Mouse (Mus musculus) kidney, embryonic 15.5 days (tissue): ENCODE data around the gene H2-D1. TPM values are rescaled to one million over a fixed set of nuclear protein-coding genes. Genes with fewer than 3 reads are reported as not detected.
A peak's percentile ranks its signal among the peaks of the same experiment; 100 is the strongest.
"Not testable (repeated sequence)": the region's sequence is repeated elsewhere in the genome, so short reads cannot be mapped to it uniquely, and the experiment has no call there.

Experiments used
- ATAC-seq: fragments of 200-750 bp; cut with Nextera tagmentation; replicated peaks from 2 replicates; pipeline ENCODE4 v1.8.0; 2017; ENCODE audit warnings: moderate TSS enrichment; ENCODE audit not compliant: low FRiP score
- H3K27ac ChIP-seq: fragments of 300-500 bp; sonication (generic); 2 replicates; pipeline ENCODE4 v1.5.1; 2015; ENCODE audit warnings: mild to moderate bottlenecking, inconsistent platforms
- H3K27me3 ChIP-seq: fragments of 300-500 bp; sonication (generic); 2 replicates; pipeline ENCODE4 v1.6.1; 2015; ENCODE audit warnings: inconsistent platforms
- H3K36me3 ChIP-seq: fragments of 300-500 bp; sonication (generic); 2 replicates; pipeline ENCODE4 v1.6.1; 2015; ENCODE audit warnings: inconsistent platforms
- H3K4me1 ChIP-seq: fragments of 300-500 bp; sonication (generic); 2 replicates; pipeline ENCODE4 v1.6.1; 2015; ENCODE audit warnings: inconsistent platforms
- H3K4me2 ChIP-seq: fragments of 300-500 bp; sonication (generic); 2 replicates; pipeline ENCODE4 v1.6.1; 2015; ENCODE audit warnings: moderate library complexity, mild to moderate bottlenecking, inconsistent platforms
- H3K4me3 ChIP-seq: fragments of 300-500 bp; sonication (generic); replicated peaks from 2 replicates; pipeline ENCODE4 v1.5.1; 2015; ENCODE audit warnings: mild to moderate bottlenecking, inconsistent platforms
- H3K9ac ChIP-seq: fragments of 300-500 bp; sonication (generic); 2 replicates; pipeline ENCODE4 v1.6.1; 2015; ENCODE audit warnings: mild to moderate bottlenecking, inconsistent platforms
- H3K9me3 ChIP-seq: fragments of 300-500 bp; sonication (generic); replicated peaks from 2 replicates; pipeline ENCODE4 v1.6.1; 2016; ENCODE audit warnings: inconsistent platforms
- WGBS: fragments of 180-500 bp; shearing (Covaris S2); methylation state at CpG from one replicate; pipeline ENCODE4 v1.1.7; 2015; ENCODE audit warnings: mixed read lengths; 5-methylcytosine and 5-hydroxymethylcytosine counted together
- microRNA-seq: library from miRNA; unstranded; fragments of <30 nt; microRNA quantifications from one replicate; pipeline ENCODE4, GENCODE M21; 2016
- polyA plus RNA-seq: library from polyadenylated mRNA; unstranded; fragments of >200 nt; fragmentation: Nextera tagmentation; extraction: Ambion mirVana; gene quantifications from 2 replicates; pipeline ENCODE4 v1.2.1, GENCODE M21; 2015

The H2-D1 gene
- polyA plus RNA-seq, 1 experiment from 2014 or later: 64.5 TPM

DNA sequence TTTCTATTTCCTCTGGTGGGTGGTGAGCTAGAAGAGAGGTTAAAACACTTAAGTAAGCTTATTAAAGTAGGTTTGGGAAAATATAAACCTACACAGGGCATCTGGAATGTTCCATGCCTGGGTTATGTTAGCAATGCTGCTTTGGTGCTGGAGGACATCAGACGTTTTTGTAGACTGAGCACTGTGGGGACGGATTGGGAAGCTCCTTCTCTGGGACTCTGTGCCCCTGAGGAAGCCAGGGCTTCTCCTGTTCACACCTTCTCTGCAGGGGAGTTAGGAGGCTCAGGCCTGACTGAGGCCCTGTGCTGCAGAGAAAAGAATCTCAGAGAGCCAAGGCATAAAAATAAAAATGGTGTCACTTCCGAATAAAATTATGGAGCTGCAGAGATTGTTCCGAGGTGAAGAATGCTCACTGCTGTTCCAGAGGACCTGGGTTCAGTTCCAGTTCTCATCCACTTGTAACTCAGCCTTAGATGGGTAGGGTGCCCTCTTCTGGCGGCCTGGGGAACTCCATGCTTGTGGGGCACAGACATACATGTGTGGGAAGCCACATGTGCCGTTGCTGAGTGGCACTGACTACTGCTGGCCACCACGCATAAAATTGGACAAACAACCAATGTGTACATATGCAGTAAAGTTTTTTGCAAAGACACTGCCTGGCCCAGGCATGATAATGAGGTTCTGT, 37.9 kb downstream of the H2-D1 start:
- 85% methylated on average over 7 of the region's 7 CpGs for WGBS
- H3K36me3 ChIP-seq, ATAC-seq, H3K4me2 ChIP-seq, H3K27ac ChIP-seq, H3K4me3 ChIP-seq, H3K9me3 ChIP-seq, H3K27me3 ChIP-seq, H3K9ac ChIP-seq, H3K4me1 ChIP-seq: not testable (repeated sequence)

DNA sequence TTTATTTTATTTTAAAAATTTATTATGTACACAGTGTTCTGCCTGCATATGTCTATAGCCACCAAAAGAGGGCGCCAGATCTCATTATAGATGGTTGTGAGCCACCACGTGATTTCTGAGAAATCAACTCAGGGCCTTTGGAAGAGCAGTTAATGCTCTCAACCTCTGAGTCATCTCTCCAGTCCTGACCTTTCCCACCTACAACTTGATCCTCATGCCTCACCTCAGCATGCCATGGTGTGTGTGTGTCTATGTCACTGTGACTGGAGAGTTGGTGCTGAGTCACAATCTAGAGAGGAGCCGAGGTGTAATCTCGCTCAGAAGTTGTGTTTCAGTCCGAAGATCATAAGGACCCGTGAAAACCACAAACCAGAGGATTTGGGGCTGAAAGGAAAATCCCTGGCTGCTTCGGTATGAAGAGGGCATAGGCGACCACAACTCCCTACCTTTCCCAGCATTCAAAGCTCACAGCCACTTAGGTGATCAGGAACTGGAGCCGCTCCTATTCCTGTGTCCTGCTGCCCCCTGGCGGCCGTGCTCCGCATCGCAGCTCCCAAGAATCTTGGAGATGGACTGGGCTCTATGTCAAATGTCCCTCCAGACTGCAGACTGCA, 39.2 kb downstream of the H2-D1 start:
- Histone ChIP-seq H3K4me1 (no peaks in the 10 kb centered on the region), H3K9me3 (no peaks in the 10 kb centered on the region), H3K4me2 (no peak overlapping the region), H3K27me3 (no peaks in the 10 kb centered on the region), H3K27ac (no peak overlapping the region), H3K4me3 (no peak overlapping the region), H3K9ac (no peak overlapping the region), H3K36me3 (no peaks in the 10 kb centered on the region)
- 28% methylated on average over 13 of the region's 13 CpGs for WGBS
- no peak for ATAC-seq

DNA sequence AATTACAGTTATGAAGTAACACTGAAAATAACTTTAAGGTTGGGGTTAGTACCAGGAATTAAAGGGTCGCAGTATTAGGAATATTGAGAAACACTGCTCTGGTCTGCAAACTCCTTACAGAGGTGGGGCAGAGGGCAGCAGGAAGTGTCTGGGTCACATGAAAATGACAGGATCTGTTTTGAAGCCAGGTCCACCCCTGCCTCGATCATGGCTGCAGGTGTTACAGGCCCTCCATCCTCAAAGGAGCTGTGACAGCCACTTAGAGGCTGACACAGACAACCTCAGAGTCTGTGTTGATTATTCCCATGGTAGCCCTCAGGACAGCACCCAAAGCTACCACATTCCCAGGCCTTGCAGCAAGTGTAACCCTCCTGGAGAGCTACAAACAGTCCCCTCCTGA, 40.7 kb downstream of the H2-D1 start:
- no peak for ATAC-seq
- Histone ChIP-seq H3K4me3 (no peak overlapping the region), H3K4me2 (no peak overlapping the region), H3K36me3 (no peaks in the 10 kb centered on the region), H3K9ac (no peak overlapping the region), H3K4me1 (no peaks in the 10 kb centered on the region), H3K27ac (no peak overlapping the region), H3K9me3 (no peaks in the 10 kb centered on the region), H3K27me3 (peaks cover 11% of the 10 kb centered on the region; the same call in 1 of the 2 replicates)
- 81% methylated on average over 2 of the region's 2 CpGs for WGBS

DNA sequence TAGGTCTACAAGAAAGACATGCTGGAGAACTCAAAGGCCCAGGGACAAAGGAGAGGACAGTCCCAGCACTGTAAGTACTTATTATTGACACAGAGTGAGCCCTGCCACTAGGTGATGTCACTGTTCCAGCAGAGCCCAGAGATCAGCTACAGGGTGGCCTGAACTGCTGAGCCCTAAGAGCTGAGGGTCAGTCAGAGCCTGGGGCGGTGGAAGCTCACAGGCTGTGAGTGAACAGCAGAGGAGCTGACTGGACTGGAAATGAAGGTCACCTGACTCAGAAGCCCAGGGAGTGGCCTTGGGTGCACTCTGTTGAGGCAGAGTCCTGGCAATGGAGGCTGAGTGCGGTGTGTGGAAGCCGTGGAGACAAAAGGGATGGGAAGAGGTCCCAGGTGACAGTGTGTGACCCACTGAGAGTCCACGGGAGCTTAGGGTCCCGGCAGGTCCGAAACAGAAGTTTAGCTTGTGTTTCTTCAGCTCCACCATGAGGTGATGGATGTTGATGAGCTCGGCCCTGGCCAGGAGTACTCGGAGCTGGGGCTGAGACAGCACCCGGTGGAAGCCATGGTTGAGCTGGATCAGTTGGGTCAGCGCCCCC, 41.3 kb downstream of the H2-D1 start:
- H3K4me1 ChIP-seq: no peaks in the 10 kb centered on the region
- H3K9me3 ChIP-seq: no peaks in the 10 kb centered on the region
- no peak for ATAC-seq
- H3K36me3 ChIP-seq: no peaks in the 10 kb centered on the region
- peaks cover 17% of the 10 kb centered on the region; the same call in 1 of the 2 replicates for H3K27me3 ChIP-seq
- H3K27ac ChIP-seq: no peak overlapping the region
- no peak overlapping the region for H3K4me3 ChIP-seq
- WGBS: 79% methylated on average over 10 of the region's 10 CpGs
- no peak overlapping the region for H3K9ac ChIP-seq
- no peak overlapping the region for H3K4me2 ChIP-seq

DNA sequence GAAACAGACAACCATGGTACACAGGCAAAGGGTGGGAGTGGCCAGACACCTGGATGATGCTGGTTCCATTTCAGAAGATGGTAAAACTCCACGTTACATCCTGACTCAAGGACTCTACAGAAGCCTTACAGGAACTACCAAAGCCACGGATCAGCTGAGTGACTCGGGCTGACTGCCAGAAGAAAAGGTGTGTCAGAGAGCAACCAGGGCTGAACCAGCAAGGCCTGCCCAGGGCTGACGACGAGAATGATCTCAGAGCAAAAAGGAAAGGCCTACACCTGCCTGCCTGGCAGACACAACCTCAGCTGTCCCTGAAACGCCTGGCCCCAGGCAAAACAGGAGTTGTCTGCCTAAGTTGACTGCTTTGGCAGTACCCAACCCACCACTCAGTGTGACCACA, 41.9 kb downstream of the H2-D1 start:
- Histone ChIP-seq H3K4me3 (no peak overlapping the region), H3K27me3 (peaks cover 21% of the 10 kb centered on the region; the same call in 1 of the 2 replicates), H3K4me2 (no peak overlapping the region), H3K4me1 (no peaks in the 10 kb centered on the region), H3K9ac (no peak overlapping the region), H3K36me3 (no peaks in the 10 kb centered on the region), H3K27ac (no peak overlapping the region), H3K9me3 (no peaks in the 10 kb centered on the region)
- no peak for ATAC-seq
- WGBS: 62% methylated on average over 6 of the region's 6 CpGs

DNA sequence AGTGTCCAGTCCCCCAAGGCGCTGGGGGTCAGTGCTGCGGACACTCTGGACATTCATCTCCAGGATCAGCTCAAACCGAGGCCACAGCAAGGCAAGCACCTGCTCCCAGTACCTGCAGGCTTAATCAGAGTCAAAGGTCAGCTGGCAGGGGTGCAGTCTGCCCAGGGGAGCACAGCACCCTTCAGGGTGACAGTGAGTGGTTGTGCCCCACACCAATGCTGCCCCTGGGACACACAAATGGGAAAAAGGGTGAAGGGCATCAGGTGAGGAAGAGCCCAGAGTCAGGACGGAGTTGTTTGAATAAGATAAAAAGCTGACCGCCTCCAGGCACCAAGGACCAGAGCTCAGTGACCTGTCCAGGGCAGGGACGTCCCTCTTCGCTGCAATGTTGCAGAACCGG, 42.4 kb downstream of the H2-D1 start:
- H3K4me3 ChIP-seq, ATAC-seq: not testable (repeated sequence)

More for the DNA sequence above, 42.4 kb downstream of the H2-D1 start:
- not testable (repeated sequence) for H3K4me2 ChIP-seq, H3K27ac ChIP-seq, H3K9me3 ChIP-seq, H3K4me1 ChIP-seq, H3K36me3 ChIP-seq, H3K9ac ChIP-seq
- 82% methylated on average over 8 of the region's 8 CpGs for WGBS
- H3K27me3 ChIP-seq: peaks cover 21% of the 10 kb centered on the region; the same call in 1 of the 2 replicates

Small RNA genes within 50 kb of the gene (microRNA-seq; reads per million reads assigned to microRNA genes)
- gene Mir6975 (1.5 reads per million, percentile 2 among the genes with 10 or more reads in this experiment), gene Mir8094 (0.59 reads per million)

Other genes starting within 250 kb of the H2-D1 start
- 0.19 and 0.29 TPM in 2 replicates for gene Vwa7, start 246.2 kb upstream of the H2-D1 start, polyA plus RNA-seq
- gene Sapcd1, start 234.7 kb upstream of the H2-D1 start, polyA plus RNA-seq: 6.2 and 6.8 TPM in 2 replicates
- 5.2 and 5.4 TPM in 2 replicates for gene Msh5, start 216.0 kb upstream of the H2-D1 start, polyA plus RNA-seq
- gene Clic1, start 212.8 kb upstream of the H2-D1 start, polyA plus RNA-seq: 300 and 320 TPM in 2 replicates
- gene Ddah2, start 203.7 kb upstream of the H2-D1 start, polyA plus RNA-seq: 324 and 356 TPM in 2 replicates
- 1.6 TPM in 1 of 2 replicates, not detected in the other for gene Ly6g6c, start 197.3 kb upstream of the H2-D1 start, polyA plus RNA-seq
- gene Mpig6b, start 196.5 kb upstream of the H2-D1 start, polyA plus RNA-seq: 0.41 and 0.52 TPM in 2 replicates
- 1.2 and 1.6 TPM in 2 replicates for gene Ly6g6e, start 185.8 kb upstream of the H2-D1 start, polyA plus RNA-seq
- 5.0 and 6.0 TPM in 2 replicates for gene Ly6g6d, start 184.7 kb upstream of the H2-D1 start, polyA plus RNA-seq
- not detected in 2 replicates for gene Ly6g6f, start 177.1 kb upstream of the H2-D1 start, polyA plus RNA-seq
- 94.7 and 103 TPM in 2 replicates for gene Abhd16a, start 173.5 kb upstream of the H2-D1 start, polyA plus RNA-seq
- gene Ly6g5c, start 154.5 kb upstream of the H2-D1 start, polyA plus RNA-seq: not detected in 2 replicates
- gene Ly6g5b, start 147.3 kb upstream of the H2-D1 start, polyA plus RNA-seq: 0.99 and 1.9 TPM in 2 replicates
- 19.0 and 20.3 TPM in 2 replicates for gene Gpank1, start 141.3 kb upstream of the H2-D1 start, polyA plus RNA-seq
- 281 and 284 TPM in 2 replicates for gene Csnk2b, start 140.7 kb upstream of the H2-D1 start, polyA plus RNA-seq
- 10.5 and 12.2 TPM in 2 replicates for gene D17H6S53E, start 136.4 kb upstream of the H2-D1 start, polyA plus RNA-seq
- 21.0 and 25.7 TPM in 2 replicates for gene Apom, start 130.7 kb upstream of the H2-D1 start, polyA plus RNA-seq
- 56.1 and 64.9 TPM in 2 replicates for gene Bag6, start 127.6 kb upstream of the H2-D1 start, polyA plus RNA-seq
- gene Prrc2a, start 97.8 kb upstream of the H2-D1 start, polyA plus RNA-seq: 176 and 209 TPM in 2 replicates
- 8.8 and 9.2 TPM in 2 replicates for gene Aif1, start 86.7 kb upstream of the H2-D1 start, polyA plus RNA-seq
- gene Lst1, start 74.3 kb upstream of the H2-D1 start, polyA plus RNA-seq: 12.1 and 13.7 TPM in 2 replicates
- gene Ltb, start 68.3 kb upstream of the H2-D1 start, polyA plus RNA-seq: 0.53 and 0.72 TPM in 2 replicates
- 0.12 TPM in 1 of 2 replicates, not detected in the other for gene Tnf, start 60.7 kb upstream of the H2-D1 start, polyA plus RNA-seq
- gene Lta, start 57.4 kb upstream of the H2-D1 start, polyA plus RNA-seq: 0.10 TPM in 1 of 2 replicates, not detected in the other
- gene Gm16181, start 41.9 kb upstream of the H2-D1 start, polyA plus RNA-seq: 0.65 and 0.69 TPM in 2 replicates
- 6.2 and 6.4 TPM in 2 replicates for gene Atp6v1g2, start 29.1 kb upstream of the H2-D1 start, polyA plus RNA-seq
- gene Nfkbil1, start 26.9 kb upstream of the H2-D1 start, polyA plus RNA-seq: 11.3 and 12.4 TPM in 2 replicates
- 531 and 538 TPM in 2 replicates for gene Ddx39b, start 21.0 kb upstream of the H2-D1 start, polyA plus RNA-seq
- gene H2-Q1, start 57.7 kb downstream of the H2-D1 start, polyA plus RNA-seq: 0.13 TPM in 1 of 2 replicates, not detected in the other
- gene H2-Q2, start 79.5 kb downstream of the H2-D1 start, polyA plus RNA-seq: 0.64 and 0.80 TPM in 2 replicates
- 4.0 and 4.1 TPM in 2 replicates for gene H2-Q4, start 116.9 kb downstream of the H2-D1 start, polyA plus RNA-seq
- 3.0 and 5.2 TPM in 2 replicates for gene H2-Q6, start 162.1 kb downstream of the H2-D1 start, polyA plus RNA-seq
- gene H2-Q7, start 176.4 kb downstream of the H2-D1 start, polyA plus RNA-seq: 12.7 and 13.9 TPM in 2 replicates
- gene H2-Q10, start 207.4 kb downstream of the H2-D1 start, polyA plus RNA-seq: 2.0 and 4.7 TPM in 2 replicates
- 0.13 TPM in 1 of 2 replicates, not detected in the other for gene Pou5f1, start 243.3 kb downstream of the H2-D1 start, polyA plus RNA-seq